Mouse (Mus musculus) activated CD4-positive, CD25-positive, alpha-beta regulatory T cell, adult 4 months (primary cell): ENCODE data around the gene Asprv1. TPM values are rescaled to one million over a fixed set of nuclear protein-coding genes. Genes with fewer than 3 reads are reported as not detected.

Source experiments
- ATAC-seq: one replicate; pipeline ENCODE4 v1.8.0; 2017
- polyA plus RNA-seq, 2 experiments: library from polyadenylated mRNA; unstranded; fragments of 100-300 nt; shearing (Covaris generic); gene quantifications; one replicate each; pipeline ENCODE4 v1.2.1; 2017

Gene Asprv1
- polyA plus RNA-seq, 2 experiments from 2014 or later = 0.29 to 0.31 TPM

DNA sequence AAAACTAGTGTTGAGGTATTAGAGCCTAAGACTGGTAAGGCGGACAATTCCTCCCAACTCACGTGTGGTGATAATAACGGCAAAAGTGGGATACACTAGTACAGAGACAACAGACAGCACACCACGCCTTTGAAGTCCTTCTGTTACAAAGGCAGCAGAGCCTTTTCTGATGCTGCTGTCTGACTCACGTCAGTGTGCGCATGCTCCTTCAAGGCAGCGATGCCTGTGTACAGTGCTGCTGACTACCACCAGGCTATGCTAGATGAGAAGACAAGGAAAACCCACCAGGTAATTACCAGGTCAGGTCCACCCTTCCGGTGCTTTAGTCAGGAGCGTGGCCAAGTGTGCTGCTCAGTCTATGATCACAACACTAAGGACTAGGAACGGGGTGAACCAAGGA lies 39.1 kb downstream of the Asprv1 start:
- ATAC-seq = no peak

GRCm38 (mm10) chr6:86668580-86669239 lies 40.7 kb downstream of the Asprv1 start, which contains the start of gene Mxd1:
Gene Mxd1 (minus strand): TSS chr6:86669161.
- no peak for ATAC-seq

GRCm38 (mm10) chr6:86669240-86669727 lies 41.3 kb downstream of the Asprv1 start:
- ATAC-seq = peak; percentile 93

GRCm38 (mm10) chr6:86670873-86671272 lies 42.9 kb downstream of the Asprv1 start:
- ATAC-seq = no peak

- no peak for ATAC-seq
Observed at GRCm38 (mm10) chr6:86678341-86678740, 50.4 kb downstream of the Asprv1 start.

Other genes starting within 250 kb of the Asprv1 start
- gene Pcyox1, start 231.0 kb upstream of the Asprv1 start, polyA plus RNA-seq = 1 to 10 TPM; 5.3 to 6.9 TPM
- gene Tia1, start 223.9 kb upstream of the Asprv1 start, polyA plus RNA-seq = 100 to 1,000 TPM in 1 of 2 experiments, 10 to 100 TPM in 1; 96.7 to 104 TPM
- gene Gm44790, start 201.5 kb upstream of the Asprv1 start, polyA plus RNA-seq = not detected
- 10 to 100 TPM; 25.1 to 26.1 TPM for gene C87436, start 189.8 kb upstream of the Asprv1 start, polyA plus RNA-seq
- gene Pcbp1, start 101.8 kb upstream of the Asprv1 start, polyA plus RNA-seq = 10 to 100 TPM; 35.3 to 39.2 TPM
- 10 to 100 TPM; 18.6 to 18.7 TPM for gene Mxd1, start 41.0 kb downstream of the Asprv1 start, polyA plus RNA-seq
- gene Snrnp27, start 56.4 kb downstream of the Asprv1 start, polyA plus RNA-seq = 100 to 1,000 TPM; 108 to 114 TPM
- 10 to 100 TPM; 10.8 to 12.8 TPM for gene Gmcl1, start 105.2 kb downstream of the Asprv1 start, polyA plus RNA-seq
- gene Anxa4, start 165.4 kb downstream of the Asprv1 start, polyA plus RNA-seq = 10 to 100 TPM; 25.2 to 29.7 TPM
- gene Aak1, start 221.4 kb downstream of the Asprv1 start, polyA plus RNA-seq = 10 to 100 TPM; 20.8 to 23.4 TPM